Mouse (Mus musculus) right cerebral cortex, postnatal 10 days (tissue): ENCODE data around the gene Gnai3.

ENCODE experiments used
- DNase-seq, 2 experiments: peaks; one replicate each; pipeline ENCODE4 v3.0.0; 2021; ENCODE audit warnings: low spot score in 2 of 2

The Gnai3 gene

DNA sequence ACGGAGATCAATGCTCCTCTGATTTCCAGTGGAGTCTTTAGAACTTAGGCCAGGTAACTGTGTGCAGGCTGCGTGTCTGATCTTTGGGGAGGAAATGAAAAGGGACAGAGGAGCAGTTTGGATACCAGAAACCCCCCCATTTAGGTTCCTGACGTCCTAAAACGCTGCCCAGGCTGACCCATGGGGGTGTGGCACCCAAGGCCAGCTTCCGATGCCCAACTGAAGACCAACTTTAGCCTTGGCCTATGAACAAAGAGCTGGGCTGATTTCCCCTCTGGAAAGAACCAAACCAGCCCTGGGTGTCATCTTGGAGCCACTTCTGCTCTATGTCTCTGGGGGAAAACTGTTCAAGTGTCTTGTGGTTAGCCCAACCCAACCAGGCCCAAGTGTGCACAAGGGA, 18.1 kb upstream of the Gnai3 start:
- no peak for DNase-seq

DNA sequence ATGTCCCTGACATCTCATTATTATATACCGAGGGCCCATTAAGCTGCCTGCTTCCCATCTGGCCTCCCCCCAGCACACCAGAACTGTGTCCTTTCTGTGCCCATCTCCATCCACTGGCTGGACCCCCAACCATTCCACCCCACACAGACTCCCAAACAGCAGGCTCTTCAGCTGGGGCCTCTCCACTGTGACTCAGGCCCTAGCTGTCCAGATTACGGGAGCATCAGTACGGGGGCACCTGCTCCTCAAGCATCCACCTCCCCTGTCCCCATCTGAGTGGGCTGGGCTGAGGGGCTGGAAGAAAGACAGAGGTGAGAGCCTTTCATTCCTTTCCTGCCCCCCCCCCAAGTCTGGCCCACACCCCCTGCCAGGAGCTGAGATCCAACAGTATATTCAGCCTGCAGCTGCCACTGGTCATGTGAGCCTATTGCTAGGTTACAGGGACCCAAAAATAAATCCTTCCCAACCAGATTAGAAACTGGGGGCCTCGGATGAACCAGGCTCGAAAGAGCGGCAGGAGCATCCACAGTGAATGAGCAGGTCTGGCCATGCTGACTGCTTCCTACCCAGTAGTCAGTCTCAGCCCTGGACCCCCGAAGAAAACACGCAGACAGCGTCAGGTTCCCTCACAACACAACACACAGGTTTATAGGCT, 12.6 kb upstream of the Gnai3 start:
- peak; percentile 81 to 91 for DNase-seq

DNA sequence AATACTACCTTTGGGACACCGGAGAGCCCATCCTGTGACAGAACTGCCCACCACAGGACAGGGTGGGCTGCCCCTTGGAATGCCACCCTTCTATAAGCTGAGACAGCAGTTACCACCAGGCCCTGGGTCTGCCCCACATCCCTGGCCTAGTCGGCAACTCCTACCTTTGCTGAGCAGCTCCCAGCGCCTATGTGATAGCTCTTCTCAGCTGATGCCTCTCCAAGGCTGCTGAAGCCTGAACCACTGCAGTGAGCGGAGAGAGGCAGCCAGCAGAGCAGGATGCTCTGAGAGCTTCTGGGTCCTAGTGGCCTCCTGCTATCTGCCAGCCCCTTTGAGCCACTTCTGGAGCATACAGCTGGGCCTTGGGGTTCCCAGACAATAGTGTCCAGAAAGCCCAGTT, 8.7 kb upstream of the Gnai3 start, which contains the start of gene Gpr61:
TSS of gene Gpr61 (minus strand) at position 227 of the 400 bp plus-strand sequence.
- DNase-seq, result peak; percentile 83 to 86

DNA sequence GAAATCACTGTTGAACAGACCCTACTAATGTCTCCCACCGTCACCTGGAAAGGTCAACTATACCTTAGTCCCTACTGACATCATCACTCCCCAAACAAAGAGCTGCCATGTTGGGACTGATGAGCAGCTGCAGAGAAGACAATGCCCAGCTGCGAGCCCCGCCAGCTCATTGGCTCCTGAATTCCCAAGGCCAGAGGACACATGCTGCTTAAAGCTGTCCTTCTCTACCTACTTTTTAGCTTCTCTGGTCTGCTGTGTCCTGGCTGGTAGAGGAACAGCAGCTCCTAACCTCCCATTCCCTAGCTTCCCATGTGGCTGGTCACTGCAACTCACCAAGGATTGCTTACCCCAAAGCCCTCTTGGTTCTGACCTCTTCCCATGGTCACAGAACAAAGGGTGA, 6.3 kb upstream of the Gnai3 start:
- DNase-seq, result peak in 1 of 2 experiments; percentile 18

DNA sequence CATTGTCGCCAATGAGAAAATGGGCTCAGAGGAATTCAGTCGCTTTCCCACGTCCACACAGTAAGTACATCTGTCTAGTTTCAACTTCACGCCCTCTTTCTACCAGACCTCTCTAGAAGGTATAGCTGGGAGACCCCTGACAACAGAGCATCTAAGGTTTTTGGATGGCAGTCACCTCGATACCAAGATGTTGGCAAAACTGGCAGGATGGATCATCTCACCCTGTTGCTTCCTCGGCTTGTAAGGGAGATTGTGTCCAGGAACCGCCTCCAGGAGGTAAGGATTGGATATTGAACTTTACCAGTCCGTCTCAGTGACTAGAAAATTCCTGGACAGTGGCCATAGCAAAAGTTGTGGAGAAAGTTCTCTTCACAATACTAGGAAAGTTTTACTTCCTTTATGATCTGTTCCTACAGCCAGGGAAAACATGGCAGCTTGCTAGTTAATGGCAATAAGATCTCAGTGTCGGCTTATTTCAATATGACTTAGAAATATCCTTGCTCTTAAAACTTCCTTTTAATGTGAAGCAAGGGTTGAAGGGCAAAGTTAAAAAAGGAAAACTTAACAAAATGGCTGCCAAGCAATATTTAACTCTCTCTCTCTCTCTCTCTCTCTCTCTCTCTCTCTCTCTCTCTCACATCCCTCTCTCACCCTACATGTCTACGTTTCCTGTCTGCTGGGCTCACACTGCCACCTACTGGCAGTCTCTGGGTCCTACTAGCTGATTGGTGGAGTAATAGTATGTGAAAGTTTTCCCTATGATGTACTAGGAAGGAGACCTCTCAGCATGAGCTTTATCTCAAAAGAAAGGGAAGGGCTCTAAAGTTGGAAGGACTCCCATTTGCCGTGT, 1.7 kb upstream of the Gnai3 start:
- DNase-seq, result peak; percentile 92 to 93

DNA sequence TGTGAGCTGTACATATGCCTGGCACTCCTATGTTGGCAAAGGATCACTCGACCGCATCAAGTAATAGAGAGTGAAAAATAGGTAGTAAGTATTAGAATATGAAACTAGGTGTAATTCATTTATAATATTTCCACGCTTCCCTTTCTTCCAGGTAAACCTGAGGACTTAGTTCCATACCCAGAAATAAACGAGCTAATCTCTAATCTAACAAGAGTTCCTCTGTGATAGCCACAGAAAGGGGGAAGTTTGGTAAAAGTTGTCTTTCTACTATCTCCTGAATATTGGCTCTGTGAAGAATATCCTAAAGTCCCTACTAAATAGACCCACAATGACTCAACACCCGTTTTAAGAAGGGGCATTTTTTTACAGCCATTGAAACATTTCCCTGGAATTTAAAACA, 725 bp upstream of the Gnai3 start:
- no peak for DNase-seq

DNA sequence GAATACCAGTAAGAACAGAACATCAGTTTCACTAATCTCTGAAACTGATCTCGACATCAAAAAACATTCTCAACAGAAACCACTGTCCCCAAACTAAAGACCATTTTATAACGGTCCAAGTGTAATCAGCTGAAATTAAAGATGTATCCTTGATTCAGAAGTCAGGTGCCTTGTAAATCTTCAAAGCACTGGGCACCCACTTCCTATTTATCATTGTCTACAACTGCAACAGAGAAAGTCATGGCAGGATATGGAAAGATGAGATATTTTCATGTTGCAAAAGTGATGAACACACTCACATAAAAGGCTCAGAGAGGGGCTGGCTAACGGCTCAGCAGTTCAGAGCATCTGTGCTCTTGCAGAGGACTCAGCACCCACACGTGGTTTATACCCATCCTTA, 5.2 kb downstream of the Gnai3 start:
- DNase-seq, result no peak

DNA sequence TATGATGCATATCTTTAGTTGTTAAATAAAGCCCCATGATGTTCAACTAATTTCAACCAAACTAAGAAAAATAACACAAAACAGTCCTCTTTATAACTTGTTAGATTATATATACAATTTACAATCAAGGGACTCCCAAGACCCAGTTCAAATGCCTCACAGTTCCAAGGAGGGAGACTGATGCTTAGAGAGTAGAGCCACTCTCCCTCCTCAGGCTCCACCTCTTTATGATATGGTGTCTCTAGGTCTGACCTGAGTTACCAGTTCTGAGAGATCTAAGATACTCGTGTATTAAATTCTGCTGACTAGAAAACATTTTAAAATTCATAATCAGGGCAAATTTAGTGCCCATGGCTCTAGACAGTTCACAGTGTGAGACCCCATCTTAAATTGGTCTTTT, 6.8 kb downstream of the Gnai3 start:
- DNase-seq, result no peak

DNA sequence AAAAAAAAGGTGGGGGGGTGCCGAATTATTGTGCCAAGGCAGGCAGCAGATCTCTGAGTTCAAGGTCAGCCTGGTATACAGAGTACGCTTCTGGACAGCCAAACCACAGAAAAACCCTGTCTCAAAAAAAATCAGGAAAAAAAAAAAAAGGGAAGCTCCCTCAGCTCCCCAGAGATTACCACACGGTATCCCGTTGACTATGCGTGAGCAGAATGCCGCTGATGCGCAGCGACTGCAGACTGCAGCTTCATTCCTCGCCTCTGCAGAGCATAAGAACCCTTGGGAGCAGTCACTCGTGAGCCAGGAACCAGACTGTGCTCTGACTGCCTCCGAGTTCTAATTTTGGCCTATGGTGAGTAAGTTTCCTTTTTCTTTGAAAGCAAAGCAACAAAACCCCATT, 11.2 kb downstream of the Gnai3 start:
- DNase-seq, result peak; percentile 73 to 80

DNA sequence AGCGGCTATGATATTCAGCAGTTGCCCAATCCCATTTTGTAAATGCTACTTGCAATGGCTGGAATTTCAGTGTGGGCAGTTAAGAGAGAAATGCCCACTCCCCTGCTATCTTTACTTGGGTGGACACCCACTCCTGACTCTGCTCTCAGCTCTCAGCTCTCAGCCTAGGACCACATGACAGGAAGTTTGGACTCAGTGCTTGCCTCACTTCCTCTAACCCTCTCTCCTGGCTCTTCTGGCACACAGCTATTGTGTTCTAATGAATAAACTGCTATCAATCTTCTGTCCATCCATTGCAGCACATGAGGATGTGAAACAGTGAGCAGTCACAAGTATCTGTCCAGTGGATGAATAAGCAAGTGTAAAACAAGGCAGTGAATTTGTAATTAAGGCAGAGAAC, 13.5 kb downstream of the Gnai3 start:
- no peak for DNase-seq

DNA sequence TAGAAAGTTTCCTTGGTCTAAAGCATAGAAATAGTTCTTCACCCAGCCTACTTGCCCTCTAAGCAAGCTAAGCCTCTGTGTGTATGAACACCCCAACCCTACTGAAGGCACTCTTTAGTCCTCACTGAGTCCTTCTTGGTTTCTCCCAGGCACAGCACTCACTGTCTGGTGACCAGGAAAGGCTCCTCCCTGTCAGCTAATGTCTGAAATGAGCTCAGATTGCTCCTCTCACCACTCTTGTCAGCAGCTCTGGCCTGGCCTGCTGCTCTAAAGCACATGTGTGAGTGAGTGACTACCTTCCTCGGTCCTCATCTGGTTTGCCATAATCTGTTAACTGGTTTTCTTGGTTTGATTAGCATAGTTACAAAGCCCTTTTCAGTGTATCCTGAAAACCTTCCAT, 14.1 kb downstream of the Gnai3 start:
- DNase-seq, result no peak

DNA sequence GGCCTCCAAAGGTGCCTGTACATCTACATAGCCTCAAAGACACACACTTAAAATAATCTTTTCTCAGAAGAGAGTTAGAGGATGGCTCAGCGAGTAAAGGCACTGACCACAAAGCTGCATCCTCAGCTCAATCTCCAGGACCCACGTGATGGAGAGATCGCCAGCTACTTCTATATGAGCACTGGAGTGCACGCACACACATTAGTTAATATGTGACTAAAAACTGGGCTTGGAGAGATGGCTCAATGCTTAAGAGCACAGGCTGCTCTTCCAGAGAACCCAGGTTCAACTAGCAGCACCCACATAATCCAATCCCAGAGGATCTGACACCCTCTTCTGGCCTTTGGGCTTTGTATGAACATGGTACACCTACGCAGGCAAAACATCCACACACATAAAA, 14.7 kb downstream of the Gnai3 start:
- no peak for DNase-seq

DNA sequence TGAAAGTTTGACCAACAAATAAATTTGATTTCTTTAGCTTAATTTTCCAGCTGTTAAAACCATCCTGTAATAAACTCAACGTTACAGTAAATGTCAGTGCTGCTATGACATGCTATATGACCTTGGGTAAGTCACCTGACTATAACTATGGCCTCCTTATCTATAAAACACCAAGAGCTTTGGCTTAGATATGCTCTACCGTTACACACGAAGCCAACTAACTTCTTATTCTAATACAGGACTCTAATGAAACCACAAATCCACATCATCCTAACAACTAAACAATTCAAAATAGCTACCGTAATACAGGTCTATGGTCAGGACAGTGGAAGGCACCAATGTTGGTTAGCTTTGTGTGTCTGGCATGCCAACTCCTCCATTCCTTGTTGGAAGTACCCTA, 16.1 kb downstream of the Gnai3 start:
- no peak for DNase-seq

DNA sequence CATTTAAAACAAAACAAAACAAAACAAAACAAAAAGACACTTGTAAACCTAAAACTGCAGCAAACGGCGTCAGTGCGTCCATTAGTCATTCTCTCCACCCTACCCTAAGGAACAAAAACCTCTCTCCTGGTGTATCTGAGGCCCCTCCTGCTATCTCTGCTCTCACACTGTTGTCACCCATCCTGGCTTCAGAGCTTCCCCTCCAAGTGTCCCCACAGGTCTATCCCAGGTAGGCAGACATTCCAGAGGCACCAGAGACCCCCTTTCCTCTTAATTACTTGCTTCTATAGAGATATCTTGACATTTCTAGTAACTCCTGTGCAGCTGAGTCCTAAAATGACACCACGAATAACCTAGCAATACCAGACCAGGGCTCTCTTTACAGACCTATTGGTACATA, 16.6 kb downstream of the Gnai3 start:
- no peak for DNase-seq

DNA sequence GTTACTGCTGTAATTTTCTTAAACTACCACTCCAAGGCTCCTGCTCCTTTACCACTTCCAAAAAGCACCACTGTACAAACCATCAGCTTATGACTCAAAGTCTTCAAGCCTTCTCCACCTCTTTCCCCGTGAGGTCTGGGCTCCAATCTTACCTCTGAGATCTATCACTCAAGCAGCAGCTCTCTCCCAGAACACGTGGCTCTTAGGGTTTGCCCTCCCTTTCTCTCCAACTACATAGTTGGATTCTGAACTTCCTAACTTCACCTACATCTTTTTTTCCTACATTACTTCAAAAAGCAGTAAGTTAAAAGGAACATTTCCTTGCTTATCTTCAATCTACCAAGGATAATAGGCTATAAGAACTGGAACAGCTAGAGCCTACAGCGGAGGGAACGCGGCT, 17.4 kb downstream of the Gnai3 start:
- no peak for DNase-seq

DNA sequence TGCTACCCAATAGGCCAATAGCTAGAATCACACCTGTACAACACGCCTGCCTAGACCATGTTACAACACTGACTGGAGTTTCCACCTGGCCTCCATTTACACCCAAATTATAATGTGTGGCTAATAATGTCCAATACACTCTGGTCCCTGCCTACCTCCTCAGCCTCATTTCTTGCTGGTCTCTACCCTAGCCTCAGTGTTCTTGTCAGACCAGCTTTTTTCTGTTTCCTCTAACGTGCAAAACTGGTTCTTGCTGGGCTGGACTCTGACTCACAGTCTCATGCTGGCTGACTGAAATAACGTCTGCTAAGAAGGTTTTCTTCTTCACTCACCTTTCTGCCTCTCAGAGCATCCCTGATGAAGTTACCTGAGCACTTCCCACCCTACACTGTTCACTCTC, 19.6 kb downstream of the Gnai3 start:
- DNase-seq, result no peak

DNA sequence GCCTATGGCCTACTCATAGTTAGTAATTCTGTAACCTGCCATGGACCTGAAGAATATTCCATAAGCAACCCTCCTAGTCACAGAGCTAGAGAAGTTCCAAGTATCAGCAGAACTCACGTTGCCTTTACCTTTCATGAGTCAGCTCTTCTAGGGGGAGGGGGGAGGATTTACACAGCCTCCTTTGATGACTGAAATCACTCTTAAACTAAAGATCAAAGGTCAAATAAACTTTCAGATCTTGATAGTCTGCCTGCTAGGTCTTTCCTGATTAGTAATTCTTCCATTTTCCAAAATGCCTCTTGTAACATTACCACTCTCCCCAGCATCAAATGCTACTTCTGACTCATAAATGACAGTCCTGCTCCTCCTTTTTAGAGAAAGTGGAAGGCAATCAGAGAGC, 21.8 kb downstream of the Gnai3 start:
- DNase-seq, result no peak

DNA sequence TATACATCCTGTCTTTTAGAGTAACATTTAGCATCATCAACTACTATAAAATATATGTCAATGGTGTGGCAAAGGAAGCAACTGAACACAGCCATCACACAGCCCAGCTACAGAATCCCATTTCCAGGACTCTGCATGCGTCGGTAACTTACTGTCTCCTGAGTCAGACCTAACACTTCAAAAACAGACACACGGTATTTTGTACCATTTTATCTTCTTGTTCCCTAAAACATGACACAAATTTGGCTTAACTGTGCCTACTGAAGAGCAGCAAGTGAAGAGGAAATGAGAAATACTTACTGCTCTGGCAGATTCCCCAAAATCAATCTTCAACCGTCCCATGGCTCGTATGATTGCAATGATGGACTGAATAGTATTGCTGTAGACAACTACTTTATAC, 22.7 kb downstream of the Gnai3 start:
- DNase-seq, result no peak

DNA sequence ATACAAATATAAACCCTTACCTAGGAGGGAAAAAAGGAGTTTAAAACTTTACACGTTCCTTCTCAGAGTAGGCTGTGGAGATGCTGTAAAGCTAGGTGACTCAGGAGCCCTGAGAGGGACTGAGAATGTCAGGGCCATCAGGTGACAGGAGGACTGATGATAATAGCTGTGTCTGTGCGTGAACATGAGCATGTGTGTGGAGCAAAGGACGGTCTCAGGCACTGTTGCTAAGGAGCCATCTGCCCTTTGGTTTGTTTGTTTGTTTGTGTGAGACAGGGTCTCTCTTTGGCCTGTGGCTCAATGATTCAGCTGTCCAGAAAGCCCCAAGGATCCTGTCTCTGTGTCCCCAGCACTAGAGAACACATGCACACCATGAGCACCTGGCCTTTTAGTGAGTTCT, 24.8 kb downstream of the Gnai3 start:
- no peak for DNase-seq

DNA sequence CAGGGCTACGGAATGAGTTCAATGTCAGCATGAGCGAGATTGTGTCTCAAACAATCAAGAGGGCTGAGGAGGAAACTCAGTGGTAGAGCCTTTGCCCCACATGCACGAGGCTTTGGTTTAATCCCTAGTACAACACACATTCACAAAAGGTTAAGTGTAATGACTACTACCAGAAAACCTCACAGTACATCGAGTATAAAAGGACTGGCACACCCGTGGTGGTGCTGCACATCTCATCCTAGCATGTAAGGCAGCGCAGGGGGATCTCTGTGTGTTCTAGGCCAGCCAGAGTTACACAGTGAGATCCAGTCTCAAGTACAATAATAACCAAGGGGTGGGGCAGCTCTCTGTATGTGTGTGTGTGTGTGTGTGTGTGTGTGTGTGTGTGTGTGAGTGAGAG, 28.5 kb downstream of the Gnai3 start:
- no peak for DNase-seq

DNA sequence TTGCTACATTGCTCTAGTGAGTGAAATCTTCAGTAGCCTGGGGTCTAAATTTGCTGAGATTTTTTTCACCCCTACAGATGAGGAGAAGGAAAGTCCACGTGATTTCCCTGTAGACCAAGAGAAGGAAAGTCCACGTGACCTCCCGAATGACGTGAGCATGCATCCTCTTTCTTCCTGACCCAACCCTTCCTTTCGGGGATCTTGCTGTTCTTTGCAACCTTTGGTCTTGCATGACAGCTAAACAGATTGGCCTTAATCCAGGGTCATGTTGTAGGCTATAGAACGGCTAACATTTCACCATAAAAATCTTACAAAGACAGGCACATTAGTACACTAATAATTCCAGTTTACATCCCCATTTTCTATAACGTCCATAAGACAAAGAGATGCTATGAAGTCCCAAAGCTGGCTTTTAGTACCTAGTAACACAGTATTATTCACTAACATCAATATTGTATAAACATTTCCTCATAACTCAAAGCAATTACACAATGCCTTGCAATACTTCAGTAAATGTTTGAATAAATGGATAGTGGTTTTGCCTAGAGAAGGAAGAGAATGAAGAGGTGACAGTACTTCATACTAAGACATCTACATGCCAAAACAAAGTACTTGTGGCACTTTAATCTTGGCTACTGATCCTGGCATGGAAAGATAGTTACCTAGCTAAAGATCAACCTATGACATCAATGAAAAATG, 32.2 kb downstream of the Gnai3 start:
- no peak for DNase-seq

DNA sequence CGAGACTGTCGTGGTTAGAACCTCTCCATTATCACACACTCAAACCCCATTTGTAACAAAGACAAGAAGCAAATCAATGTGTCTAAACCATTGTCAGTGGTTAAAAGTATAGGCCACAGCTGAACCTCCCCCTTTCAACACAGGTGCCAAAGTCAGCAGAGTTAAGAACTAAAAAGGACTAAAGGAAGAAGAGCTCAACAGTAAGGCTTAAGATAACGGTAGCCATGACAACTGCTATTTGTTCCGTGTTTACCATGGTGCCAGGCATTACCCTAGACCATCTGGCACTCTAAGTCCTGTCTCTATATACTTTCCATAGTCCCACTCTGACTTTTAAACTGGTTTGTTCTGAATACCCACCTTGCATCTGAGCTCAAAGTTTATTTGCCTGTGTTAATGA, 33.3 kb downstream of the Gnai3 start:
- peak in 1 of 2 experiments; percentile 40 for DNase-seq

DNA sequence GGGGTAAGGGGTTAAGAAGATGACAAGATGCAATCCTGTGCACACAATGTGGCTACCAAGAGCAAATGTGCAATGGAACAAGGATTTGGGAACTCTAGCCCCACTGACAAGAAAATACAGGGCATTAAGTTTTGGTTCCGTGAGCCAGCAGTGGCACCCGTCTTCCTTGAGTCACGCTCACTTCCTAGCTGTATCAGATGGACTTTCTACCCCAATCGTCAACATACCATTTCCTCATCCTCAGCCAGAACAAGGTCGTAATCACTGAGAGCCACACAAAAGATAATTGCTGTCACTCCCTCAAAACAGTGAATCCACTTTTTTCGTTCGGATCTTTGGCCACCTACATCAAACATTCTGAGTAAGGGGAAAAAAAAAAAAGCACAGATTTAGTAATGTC, 33.7 kb downstream of the Gnai3 start:
- DNase-seq, result no peak
